ENCODE assay signal across 10 mouse cellular contexts in genomic region chr11:19022576-19022975, GRCm38 (mm10). TPM values are rescaled to one million over a fixed set of nuclear protein-coding genes. Genes with fewer than 3 reads are reported as not detected.
A peak's percentile ranks its signal among the peaks of the same experiment; 100 is the strongest.
DNase-seq lines count a peak whose midpoint lies in the region; ATAC-seq and TF ChIP-seq lines count a peak whose summit lies in the region.
"Had no signal": no experiment of that assay in that cellular context is flagged by ENCODE, and none has a peak within 500 bp of the region (broad histone marks: within the 10 kb centered on the region; RNA-seq: fewer than 3 reads in every experiment).

No protein-coding gene starts in this region.

- 0 out of 2 replicates have a peak overlapping the region, but pooled peaks have one; percentile 4 for H3K4me2 ChIP-seq in heart, embryonic 16.5 days (ENCODE audit: low read depth, low read length)
- peak overlapping the region; percentile 8; the same call in 1 of the 2 replicates for H3K4me2 ChIP-seq in hindbrain, embryonic 15.5 days
- H3K4me2 ChIP-seq in stomach, postnatal 0 days (replicated peaks; ENCODE audit: low read depth): peak overlapping the region; percentile 33

- no peak overlapping the region for H3K4me3 ChIP-seq in heart, embryonic 16.5 days (ENCODE audit: low read length)
- peak overlapping the region; percentile 24 for H3K4me3 ChIP-seq in megakaryocyte, embryonic 14.5 days (replicated peaks)
- no peak overlapping the region for H3K4me3 ChIP-seq in hindbrain, embryonic 15.5 days
- no peak overlapping the region for H3K4me3 ChIP-seq in stomach, postnatal 0 days (ENCODE audit: low read depth, low read length)

- H3K27me3 ChIP-seq in heart, embryonic 16.5 days (ENCODE audit: control insufficient read depth, insufficient read depth, low read length): no peaks in the 10 kb centered on the region
- peaks cover 15% of the 10 kb centered on the region for H3K27me3 ChIP-seq in megakaryocyte, embryonic 14.5 days (replicated peaks)
- no peaks in the 10 kb centered on the region for H3K27me3 ChIP-seq in hindbrain, embryonic 15.5 days
- no peaks in the 10 kb centered on the region for H3K27me3 ChIP-seq in stomach, postnatal 0 days (ENCODE audit: control insufficient read depth, insufficient read depth, low read length)

- WGBS in heart, embryonic 16.5 days: 55% methylated on average over 2 of the region's 2 CpGs
- WGBS in hindbrain, embryonic 15.5 days: 24% methylated on average over 2 of the region's 2 CpGs
- 49% methylated on average over 2 of the region's 2 CpGs for WGBS in stomach, postnatal 0 days

- intact Hi-C loops in heart, postnatal 25 days (cut with DNase I): loop anchor here (5.0 to 10.0 kb wide), 4 partner anchors 180 to 870 kb away; no protein-coding TSS in a partner anchor

- H3K36me3 ChIP-seq in heart, embryonic 16.5 days (ENCODE audit: control insufficient read depth, insufficient read depth): no peaks in the 10 kb centered on the region
- no peaks in the 10 kb centered on the region for H3K36me3 ChIP-seq in megakaryocyte, embryonic 14.5 days (replicated peaks; ENCODE audit: low read length)
- no peaks in the 10 kb centered on the region for H3K36me3 ChIP-seq in hindbrain, embryonic 15.5 days
- H3K36me3 ChIP-seq in stomach, postnatal 0 days (ENCODE audit: control insufficient read depth, insufficient read depth, low read length): no peaks in the 10 kb centered on the region

- no peak overlapping the region for H3K9ac ChIP-seq in heart, embryonic 16.5 days (ENCODE audit: low read length)
- H3K9ac ChIP-seq in hindbrain, embryonic 15.5 days: 0 out of 2 replicates have a peak overlapping the region, but pooled peaks have one; percentile 7
- no peak overlapping the region for H3K9ac ChIP-seq in stomach, postnatal 0 days (ENCODE audit: low read length)

- ATAC-seq in heart, embryonic 16.5 days (replicated peaks; ENCODE audit: extremely low read depth, insufficient read depth, low FRiP score): no peak
- ATAC-seq in megakaryocyte, adult 5-6 weeks (ENCODE audit: poor library complexity, severe bottlenecking): no peak
- no peak for ATAC-seq in hindbrain, embryonic 15.5 days (ENCODE audit: low FRiP score, low read depth)
- no peak for ATAC-seq in stomach, postnatal 0 days (ENCODE audit: low FRiP score, low TSS enrichment)
- ATAC-seq: activated CD4-positive, CD25-positive, alpha-beta regulatory T cell, adult 4 months had no signal

- TF ChIP-seq CTCF in stomach, postnatal 0 days (IDR thresholded peaks at IDR 0.05; ENCODE audit: low read depth): no peak

- no peak for TF ChIP-seq EP300 in stomach, postnatal 0 days (optimal IDR thresholded peaks at IDR 0.05)

- DNase-seq in heart, postnatal 25 days (ENCODE audit: low spot score): no peak
- no peak for DNase-seq in stomach, postnatal 0 days (ENCODE audit: low spot score)
- no peak for DNase-seq in spleen, adult 12 weeks (ENCODE audit: low spot score)
- DNase-seq in ovary, postnatal 10 days (ENCODE audit: low spot score): no peak
- DNase-seq: spleen, adult 18-20 months had no signal

- H3K4me1 ChIP-seq in heart, embryonic 16.5 days (ENCODE audit: control insufficient read depth, insufficient read depth, low read length): peaks cover 10% of the 10 kb centered on the region
- H3K4me1 ChIP-seq in megakaryocyte, embryonic 14.5 days: peaks cover 46% of the 10 kb centered on the region
- H3K4me1 ChIP-seq in hindbrain, embryonic 15.5 days (replicated peaks): peaks cover 32% of the 10 kb centered on the region
- no peaks in the 10 kb centered on the region for H3K4me1 ChIP-seq in stomach, postnatal 0 days (replicated peaks; ENCODE audit: control insufficient read depth, insufficient read depth)

- H3K27ac ChIP-seq in heart, embryonic 16.5 days (ENCODE audit: low read length): no peak overlapping the region
- H3K27ac ChIP-seq in hindbrain, embryonic 15.5 days (replicated peaks): no peak overlapping the region
- H3K27ac ChIP-seq in stomach, postnatal 0 days (replicated peaks): peak overlapping the region; percentile 71

- no peaks in the 10 kb centered on the region for H3K9me3 ChIP-seq in heart, embryonic 16.5 days (replicated peaks; ENCODE audit: control insufficient read depth, low read length)
- H3K9me3 ChIP-seq in megakaryocyte, embryonic 14.5 days: no peaks in the 10 kb centered on the region
- no peaks in the 10 kb centered on the region for H3K9me3 ChIP-seq in hindbrain, embryonic 15.5 days
- no peaks in the 10 kb centered on the region for H3K9me3 ChIP-seq in stomach, postnatal 0 days (ENCODE audit: control insufficient read depth, low read length)

RNA-seq across cellular contexts. Expression of gene Meis1, which starts 3.8 kb away (rescaled TPM):
- 59.8 and 61.6 TPM in 2 replicates for polyA plus RNA-seq in heart, embryonic 16.5 days (2015; fragmentation: Nextera tagmentation; extraction: Ambion mirVana)
- 10 to 100 TPM; 26.5 to 31.4 TPM for total RNA-seq in heart, postnatal 25 days (2021)
- polyA plus RNA-seq in megakaryocyte, embryonic 14.5 days (2012; ENCODE audit: insufficient read depth, low replicate concordance): 121 and 264 TPM in 2 replicates
- total RNA-seq in megakaryocyte, adult 5-6 weeks (2015): 3.3 and 4.2 TPM in 2 replicates
- total RNA-seq in megakaryocyte, adult 5-6 weeks (2017): 5.9 and 6.0 TPM in 2 replicates
- polyA plus RNA-seq in hindbrain, embryonic 15.5 days (2015; fragmentation: Nextera tagmentation; extraction: Ambion mirVana): 159 and 178 TPM in 2 replicates
- 48.5 and 50.2 TPM in 2 replicates for polyA plus RNA-seq in stomach, postnatal 0 days (2015; fragmentation: Nextera tagmentation; extraction: Ambion mirVana)
